Mouse (Mus musculus) CD4-positive helper T cell, adult 2 months (primary cell): ENCODE measurements around the gene Smpd3.
"Not testable (repeated sequence)": the region's sequence is repeated elsewhere in the genome, so short reads cannot be mapped to it uniquely, and the experiment has no call there.

Experiments used
- DNase-seq: peaks from one replicate; pipeline ENCODE4 v3.0.0-alpha.2; 2012; ENCODE audit warnings: low read depth, missing footprints, low spot score

Gene Smpd3

GRCm38 (mm10) chr8:106326624-106327023, 11.2 kb downstream of the Smpd3 start:
- no peak for DNase-seq

- DNase-seq: no peak
These were observed 16.4 kb downstream of the Smpd3 start for GRCm38 (mm10) chr8:106321434-106321833.

- no peak for DNase-seq
These were observed 17.8 kb downstream of the Smpd3 start for GRCm38 (mm10) chr8:106320002-106320401.

- DNase-seq: no peak
These were observed 20.7 kb downstream of the Smpd3 start for GRCm38 (mm10) chr8:106317091-106317490.

GRCm38 (mm10) chr8:106316506-106316905, 21.3 kb downstream of the Smpd3 start:
- DNase-seq: no peak

- no peak for DNase-seq
These were observed 22.2 kb downstream of the Smpd3 start for GRCm38 (mm10) chr8:106315402-106316187.

- DNase-seq: no peak
These were observed 24.0 kb downstream of the Smpd3 start for GRCm38 (mm10) chr8:106313799-106314198.

- no peak for DNase-seq
These were observed 24.6 kb downstream of the Smpd3 start for GRCm38 (mm10) chr8:106313120-106313737.

GRCm38 (mm10) chr8:106311967-106312366, 25.8 kb downstream of the Smpd3 start:
- no peak for DNase-seq

GRCm38 (mm10) chr8:106310026-106310652, 27.6 kb downstream of the Smpd3 start:
- no peak for DNase-seq

GRCm38 (mm10) chr8:106308082-106308786, 29.6 kb downstream of the Smpd3 start:
- not testable (repeated sequence) for DNase-seq

GRCm38 (mm10) chr8:106307586-106307985, 30.2 kb downstream of the Smpd3 start:
- DNase-seq: no peak

- DNase-seq: not testable (repeated sequence)
These were observed 31.0 kb downstream of the Smpd3 start for GRCm38 (mm10) chr8:106306711-106307248.

- DNase-seq: no peak
These were observed 31.7 kb downstream of the Smpd3 start for GRCm38 (mm10) chr8:106306076-106306475.

- DNase-seq: no peak
These were observed 32.5 kb downstream of the Smpd3 start for GRCm38 (mm10) chr8:106305301-106305700.

- DNase-seq: no peak
These were observed 33.5 kb downstream of the Smpd3 start for GRCm38 (mm10) chr8:106304321-106304720.

- DNase-seq: no peak
These were observed 36.8 kb downstream of the Smpd3 start for GRCm38 (mm10) chr8:106300739-106301715.

- no peak for DNase-seq
These were observed 38.1 kb downstream of the Smpd3 start for GRCm38 (mm10) chr8:106299686-106300085.

GRCm38 (mm10) chr8:106298846-106299245, 38.9 kb downstream of the Smpd3 start:
- no peak for DNase-seq

GRCm38 (mm10) chr8:106298261-106298660, 39.5 kb downstream of the Smpd3 start:
- no peak for DNase-seq
